Mouse (Mus musculus): ENCODE data around the gene Catsper4. TPM values are rescaled to one million over a fixed set of nuclear protein-coding genes. Genes with fewer than 3 reads are reported as not detected.
"Not testable (repeated sequence)": the region's sequence is repeated elsewhere in the genome, so short reads cannot be mapped to it uniquely, and the experiment has no call there.

The Catsper4 gene
- 0.26 and 0.31 TPM in 2 replicates for polyA plus RNA-seq (2015; fragmentation: Nextera tagmentation; extraction: Ambion mirVana)

- ATAC-seq (ENCODE audit: insufficient read depth, low FRiP score, low read depth) = no peak
- Histone ChIP-seq H3K27ac (no peak within 1 kb of the TSS), H3K27me3 (replicated peaks) (no peaks in the 10 kb centered on the region), H3K9ac (no peak within 1 kb of the TSS), H3K4me1 (no peaks in the 10 kb centered on the region), H3K36me3 (no peaks in the 10 kb centered on the region), H3K4me3 (replicated peaks) (no peak within 1 kb of the TSS), H3K4me2 (no peak within 1 kb of the TSS), H3K9me3 (no peaks in the 10 kb centered on the region)
- WGBS = 66% methylated on average over 8 of the region's 8 CpGs
Observed at GRCm38 (mm10) chr4:134227194-134227593, at the start of gene Catsper4. Catsper4 (minus strand) TSS chr4:134227383.

GRCm38 (mm10) chr4:134273417-134274345, 46.5 kb upstream of the Catsper4 start:
- Histone ChIP-seq H3K4me2 (peak overlapping the region; percentile 46), H3K4me1 (0 out of 2 replicates have a peak, but pooled peaks cover 5% of the 10 kb centered on the region), H3K27ac (peak overlapping the region; percentile 57; the same call in 1 of the 2 replicates), H3K27me3 (replicated peaks) (no peaks in the 10 kb centered on the region), H3K9me3 (no peaks in the 10 kb centered on the region), H3K4me3 (replicated peaks) (peak overlapping the region; percentile 20; the same call in 1 of the 2 replicates), H3K36me3 (peaks cover 10% of the 10 kb centered on the region), H3K9ac (no peak overlapping the region)
- ATAC-seq (ENCODE audit: insufficient read depth, low FRiP score, low read depth) = peak; percentile 84
- WGBS = 4% methylated on average over 14 of the region's 14 CpGs

GRCm38 (mm10) chr4:134272731-134273416, 45.7 kb upstream of the Catsper4 start:
- H3K36me3 ChIP-seq = peaks cover 10% of the 10 kb centered on the region; the same call in 1 of the 2 replicates
- H3K27me3 ChIP-seq (replicated peaks) = no peaks in the 10 kb centered on the region
- H3K4me1 ChIP-seq = 0 out of 2 replicates have a peak, but pooled peaks cover 5% of the 10 kb centered on the region
- H3K4me2 ChIP-seq = peak overlapping the region; percentile 46
- peak overlapping the region; percentile 57 for H3K27ac ChIP-seq
- 17% methylated on average over 12 of the region's 13 CpGs for WGBS
- H3K9ac ChIP-seq = no peak overlapping the region
- ATAC-seq (ENCODE audit: insufficient read depth, low FRiP score, low read depth) = peak; percentile 16; the same call in 1 of the 2 replicates
- no peaks in the 10 kb centered on the region for H3K9me3 ChIP-seq
- H3K4me3 ChIP-seq (replicated peaks) = peak overlapping the region; percentile 20; the same call in 1 of the 2 replicates

GRCm38 (mm10) chr4:134271979-134272378, 44.8 kb upstream of the Catsper4 start:
- no peak overlapping the region for H3K4me3 ChIP-seq (replicated peaks)
- ATAC-seq (ENCODE audit: insufficient read depth, low FRiP score, low read depth) = no peak
- 0 out of 2 replicates have a peak, but pooled peaks cover 4% of the 10 kb centered on the region for H3K36me3 ChIP-seq
- H3K4me2 ChIP-seq = no peak overlapping the region
- 81% methylated on average over 7 of the region's 7 CpGs for WGBS
- H3K27ac ChIP-seq = no peak overlapping the region
- no peaks in the 10 kb centered on the region for H3K27me3 ChIP-seq (replicated peaks)
- no peak overlapping the region for H3K9ac ChIP-seq
- 0 out of 2 replicates have a peak, but pooled peaks cover 5% of the 10 kb centered on the region for H3K4me1 ChIP-seq
- no peaks in the 10 kb centered on the region for H3K9me3 ChIP-seq

- not testable (repeated sequence) for H3K27me3 ChIP-seq (replicated peaks); H3K9me3 ChIP-seq; H3K27ac ChIP-seq; H3K4me2 ChIP-seq; H3K4me3 ChIP-seq (replicated peaks); H3K9ac ChIP-seq; ATAC-seq (ENCODE audit: insufficient read depth, low FRiP score, low read depth); H3K36me3 ChIP-seq; H3K4me1 ChIP-seq
Observed at GRCm38 (mm10) chr4:134269622-134270021, 42.4 kb upstream of the Catsper4 start.

GRCm38 (mm10) chr4:134268102-134268655, 41.0 kb upstream of the Catsper4 start:
- Histone ChIP-seq H3K36me3 (no peaks in the 10 kb centered on the region), H3K4me3 (replicated peaks) (no peak overlapping the region), H3K9ac (no peak overlapping the region), H3K9me3 (no peaks in the 10 kb centered on the region), H3K4me2 (no peak overlapping the region), H3K4me1 (0 out of 2 replicates have a peak, but pooled peaks cover 5% of the 10 kb centered on the region), H3K27me3 (replicated peaks) (no peaks in the 10 kb centered on the region), H3K27ac (no peak overlapping the region)
- ATAC-seq (ENCODE audit: insufficient read depth, low FRiP score, low read depth) = no peak
- WGBS = 78% methylated on average over 19 of the region's 19 CpGs

- no peak overlapping the region for H3K9ac ChIP-seq
- H3K36me3 ChIP-seq = no peaks in the 10 kb centered on the region
- no peaks in the 10 kb centered on the region for H3K4me1 ChIP-seq
- no peak for ATAC-seq (ENCODE audit: insufficient read depth, low FRiP score, low read depth)
- WGBS = 55% methylated on average over 9 of the region's 9 CpGs
- no peaks in the 10 kb centered on the region for H3K9me3 ChIP-seq
- H3K27ac ChIP-seq = no peak overlapping the region
- no peak overlapping the region for H3K4me2 ChIP-seq
- H3K27me3 ChIP-seq (replicated peaks) = no peaks in the 10 kb centered on the region
- no peak overlapping the region for H3K4me3 ChIP-seq (replicated peaks)
Observed at GRCm38 (mm10) chr4:134265860-134266585, 38.8 kb upstream of the Catsper4 start.

- 37% methylated on average over 6 of the region's 6 CpGs for WGBS
- no peaks in the 10 kb centered on the region for H3K9me3 ChIP-seq
- ATAC-seq (ENCODE audit: insufficient read depth, low FRiP score, low read depth) = no peak
- H3K4me1 ChIP-seq = no peaks in the 10 kb centered on the region
- no peaks in the 10 kb centered on the region for H3K36me3 ChIP-seq
- no peak overlapping the region for H3K9ac ChIP-seq
- H3K27ac ChIP-seq = no peak overlapping the region
- H3K27me3 ChIP-seq (replicated peaks) = no peaks in the 10 kb centered on the region
- H3K4me2 ChIP-seq = no peak overlapping the region
- no peak overlapping the region for H3K4me3 ChIP-seq (replicated peaks)
Observed at GRCm38 (mm10) chr4:134263191-134263590, 36.0 kb upstream of the Catsper4 start.

- Histone ChIP-seq H3K27me3 (replicated peaks) (peaks cover 3% of the 10 kb centered on the region), H3K36me3 (no peaks in the 10 kb centered on the region), H3K27ac (no peak overlapping the region), H3K9me3 (no peaks in the 10 kb centered on the region), H3K4me1 (peaks cover 20% of the 10 kb centered on the region), H3K4me3 (replicated peaks) (no peak overlapping the region), H3K4me2 (no peak overlapping the region), H3K9ac (no peak overlapping the region)
- WGBS = 43% methylated on average over 11 of the region's 11 CpGs
- no peak for ATAC-seq (ENCODE audit: insufficient read depth, low FRiP score, low read depth)
Observed at GRCm38 (mm10) chr4:134258354-134258753, 31.2 kb upstream of the Catsper4 start.

- H3K9ac ChIP-seq = no peak overlapping the region
- peaks cover 22% of the 10 kb centered on the region for H3K4me1 ChIP-seq
- no peak overlapping the region for H3K4me3 ChIP-seq (replicated peaks)
- peaks cover 12% of the 10 kb centered on the region for H3K27me3 ChIP-seq (replicated peaks)
- ATAC-seq (ENCODE audit: insufficient read depth, low FRiP score, low read depth) = no peak
- peak overlapping the region; percentile 16; the same call in 1 of the 2 replicates for H3K27ac ChIP-seq
- H3K4me2 ChIP-seq = no peak overlapping the region
- H3K36me3 ChIP-seq = no peaks in the 10 kb centered on the region
- 31% methylated on average over 11 of the region's 11 CpGs for WGBS
- H3K9me3 ChIP-seq = no peaks in the 10 kb centered on the region
Observed at GRCm38 (mm10) chr4:134257198-134258009, 30.2 kb upstream of the Catsper4 start.
